Mouse (Mus musculus) bone marrow macrophage, adult 2 months (primary cell): Measurements from ENCODE around the gene Crat. TPM values are rescaled to one million over a fixed set of nuclear protein-coding genes. Genes with fewer than 3 reads are reported as not detected.

Experiments used
- H3K27ac ChIP-seq: 2 replicates; pipeline ENCODE4 v1.5.1; 2012; ENCODE audit warnings: low read depth, low read length; ENCODE audit not compliant: insufficient read depth
- H3K4me1 ChIP-seq: 2 replicates; pipeline ENCODE4 v1.6.1; 2012; ENCODE audit warnings: low read length; ENCODE audit not compliant: control insufficient read depth, insufficient read depth
- H3K4me3 ChIP-seq: 2 replicates; pipeline ENCODE4 v1.5.1; 2012; ENCODE audit warnings: mild to moderate bottlenecking, low read length, moderate library complexity; ENCODE audit not compliant: insufficient read depth
- CTCF ChIP-seq: IDR thresholded peaks from 2 replicates; pipeline ENCODE4 v1.5.1; 2012; ENCODE audit warnings: low read depth, mild to moderate bottlenecking, low read length, moderate library complexity
- POLR2A ChIP-seq: IDR thresholded peaks from 2 replicates; pipeline ENCODE4 v1.6.1; 2012; ENCODE audit warnings: mild to moderate bottlenecking, low read depth, low read length, borderline replicate concordance
- polyA plus RNA-seq: library from polyadenylated mRNA; stranded (reverse); fragments of >200 nt; gene quantifications from 2 replicates; pipeline ENCODE4 v1.2.4, GENCODE M21; 2012; ENCODE audit not compliant: missing spikeins, insufficient read depth, insufficient read length

The Crat gene
- polyA plus RNA-seq, 1 experiment, result 66.4 TPM

DNA sequence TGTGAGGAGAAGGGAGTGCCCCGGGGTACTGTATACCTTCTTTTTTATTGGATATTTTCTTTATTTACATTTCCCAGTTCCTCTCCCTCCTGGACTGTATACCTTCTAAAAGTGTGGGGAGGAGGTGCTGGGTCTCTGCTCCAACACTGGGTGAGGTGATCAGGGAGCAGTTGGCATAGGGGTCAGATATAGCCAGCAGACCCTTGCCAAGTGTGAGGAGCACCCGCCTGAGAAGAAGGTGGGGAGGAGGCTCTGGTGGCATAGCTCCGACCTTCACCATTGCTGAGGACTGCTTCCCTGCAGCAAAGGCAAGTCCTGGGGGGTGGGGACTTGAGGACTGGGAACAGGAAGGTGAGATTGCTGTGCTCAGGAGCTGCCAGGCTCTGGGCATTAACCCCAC, 35.9 kb upstream of the Crat start:
- TF ChIP-seq CTCF (no peak), POLR2A (no peak)
- no peak overlapping the region for H3K4me3 ChIP-seq
- H3K4me1 ChIP-seq, result peaks cover 3% of the 10 kb centered on the region; the same call in 1 of the 2 replicates
- no peak overlapping the region for H3K27ac ChIP-seq

- Histone ChIP-seq H3K4me1 (peaks cover 3% of the 10 kb centered on the region; the same call in 1 of the 2 replicates), H3K27ac (no peak overlapping the region), H3K4me3 (no peak overlapping the region)
- TF ChIP-seq POLR2A, result no peak
- TF ChIP-seq CTCF, result peak; percentile 48
These were observed 34.9 kb upstream of the Crat start for GRCm38 (mm10) chr2:30450530-30450929.

- TF ChIP-seq POLR2A, result no peak
- no peak for TF ChIP-seq CTCF
- Histone ChIP-seq H3K4me1 (peaks cover 3% of the 10 kb centered on the region; the same call in 1 of the 2 replicates), H3K27ac (no peak overlapping the region), H3K4me3 (no peak overlapping the region)
These were observed 32.8 kb upstream of the Crat start for GRCm38 (mm10) chr2:30448371-30448770.

- TF ChIP-seq CTCF, result no peak
- no peak for TF ChIP-seq POLR2A
- Histone ChIP-seq H3K27ac (no peak overlapping the region), H3K4me3 (no peak overlapping the region), H3K4me1 (peaks cover 15% of the 10 kb centered on the region)
These were observed 31.5 kb upstream of the Crat start for GRCm38 (mm10) chr2:30446891-30447826.

GRCm38 (mm10) chr2:30445312-30445711, 29.7 kb upstream of the Crat start:
- Histone ChIP-seq H3K4me1 (peaks cover 27% of the 10 kb centered on the region), H3K4me3 (no peak overlapping the region), H3K27ac (no peak overlapping the region)
- TF ChIP-seq POLR2A (no peak), CTCF (no peak)

- no peak for TF ChIP-seq CTCF
- TF ChIP-seq POLR2A, result no peak
- Histone ChIP-seq H3K27ac (no peak overlapping the region), H3K4me1 (peaks cover 35% of the 10 kb centered on the region), H3K4me3 (no peak overlapping the region)
These were observed 28.8 kb upstream of the Crat start for GRCm38 (mm10) chr2:30444450-30444849.

DNA sequence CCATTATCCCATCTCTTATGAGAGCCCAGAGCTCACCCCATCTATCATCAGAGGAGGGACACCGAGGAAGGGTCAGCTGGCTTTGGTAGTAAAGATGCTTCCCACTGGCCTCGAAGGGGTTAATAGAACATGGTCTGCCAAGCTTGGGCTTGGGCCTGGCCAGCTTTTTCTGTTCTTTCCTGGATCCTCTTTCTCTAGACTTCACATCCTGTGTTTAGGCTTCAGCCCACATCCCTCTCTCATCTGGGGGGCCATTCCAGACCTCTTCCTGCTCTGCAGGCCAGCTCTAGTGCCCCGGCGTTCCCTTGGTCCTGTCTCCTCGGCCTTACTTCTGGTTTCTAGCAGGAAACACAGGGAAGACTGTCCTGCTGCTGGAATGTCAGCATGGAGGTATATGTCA, 28.4 kb upstream of the Crat start:
- H3K4me1 ChIP-seq, result peaks cover 38% of the 10 kb centered on the region
- TF ChIP-seq POLR2A (no peak), CTCF (no peak)
- H3K27ac ChIP-seq, result no peak overlapping the region
- no peak overlapping the region for H3K4me3 ChIP-seq

- Histone ChIP-seq H3K4me1 (peaks cover 38% of the 10 kb centered on the region), H3K27ac (no peak overlapping the region), H3K4me3 (no peak overlapping the region)
- no peak for TF ChIP-seq CTCF
These were observed 27.7 kb upstream of the Crat start for GRCm38 (mm10) chr2:30443281-30443680.

DNA sequence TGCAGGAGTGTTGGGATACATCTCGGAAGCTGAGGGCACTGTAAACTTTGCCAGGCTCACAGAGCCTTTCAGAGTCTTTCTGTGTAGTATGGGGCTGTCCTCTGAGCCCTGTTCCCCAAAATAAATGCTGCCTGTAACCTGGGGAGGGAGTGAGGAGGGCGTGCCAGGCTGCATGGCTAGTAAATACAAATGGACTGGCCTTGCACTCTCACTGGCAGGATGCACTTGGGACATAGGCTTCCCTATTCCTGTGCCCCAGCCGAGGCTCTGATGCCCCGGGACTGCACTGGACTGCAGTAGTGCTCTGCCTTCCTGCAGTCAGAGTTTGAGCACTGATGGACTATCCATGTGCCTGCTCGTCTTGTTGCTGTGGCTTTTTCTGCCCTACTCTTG, 26.9 kb upstream of the Crat start:
- TF ChIP-seq CTCF (no peak), POLR2A (no peak)
- Histone ChIP-seq H3K4me1 (peaks cover 37% of the 10 kb centered on the region), H3K4me3 (peak overlapping the region; percentile 59), H3K27ac (peak overlapping the region; percentile 99)
